ENCODE assay signal across 31 mouse cellular contexts in genomic region chr1:182905669-182906068, GRCm38 (mm10). TPM values are rescaled to one million over a fixed set of nuclear protein-coding genes. Genes with fewer than 3 reads are reported as not detected.
DNase-seq lines count a peak whose midpoint lies in the region; ATAC-seq and TF ChIP-seq lines count a peak whose summit lies in the region.
"Had no signal": no experiment of that assay in that cellular context is flagged by ENCODE, and none has a peak within 500 bp of the region (broad histone marks: within the 10 kb centered on the region; RNA-seq: fewer than 3 reads in every experiment).

No protein-coding gene starts in this region.

- no peak for ATAC-seq in heart, embryonic 11.5 days (replicated peaks; ENCODE audit: insufficient number of reproducible peaks, low FRiP score, low TSS enrichment)
- no peak for ATAC-seq in heart, embryonic 16.5 days (replicated peaks; ENCODE audit: extremely low read depth, insufficient read depth, low FRiP score)
- ATAC-seq in kidney, postnatal 0 days (replicated peaks; ENCODE audit: low FRiP score, low read depth), result no peak
- ATAC-seq: forebrain, embryonic 14.5 days had no signal

- 43% methylated on average over 3 of the region's 3 CpGs for WGBS in heart, embryonic 11.5 days (ENCODE audit: insufficient replicate concordance)
- WGBS in heart, embryonic 16.5 days, result 17% methylated on average over 3 of the region's 3 CpGs
- 72% methylated on average over 3 of the region's 3 CpGs for WGBS in kidney, postnatal 0 days

- H3K9ac ChIP-seq in heart, embryonic 11.5 days (ENCODE audit: low read depth, low read length), result peak overlapping the region; percentile 24; the same call in 1 of the 2 replicates
- no peak overlapping the region for H3K9ac ChIP-seq in heart, embryonic 16.5 days (ENCODE audit: low read length)
- no peak overlapping the region for H3K9ac ChIP-seq in kidney, postnatal 0 days (ENCODE audit: low read depth, low read length)
- H3K9ac ChIP-seq: hindbrain, embryonic 14.5 days; limb, embryonic 12.5 days; liver, embryonic 15.5 days; midbrain, embryonic 12.5 days; neural tube, embryonic 12.5 days had no signal

- TF ChIP-seq CTCF in kidney, postnatal 0 days (IDR thresholded peaks at IDR 0.05; ENCODE audit: low read depth), result no peak

- no peak for DNase-seq in heart, adult 18-20 months
- no peak for DNase-seq in heart, adult 8-10 months (ENCODE audit: low spot score)
- DNase-seq in kidney, postnatal 0 days (ENCODE audit: low spot score), result peak; percentile 38
- DNase-seq in kidney, postnatal 10 days, result no peak
- peak; percentile 41 for DNase-seq in adipocyte (ENCODE audit: low spot score)
- no peak for DNase-seq in testis, postnatal 14 days (ENCODE audit: low spot score)
- DNase-seq: adrenal gland, postnatal 10 days; cerebellum, adult 11 months; cerebellum, adult 9-10 months; cerebellum, postnatal 36 days; gastrocnemius, postnatal 14 days; kidney, adult 9 months; kidney, postnatal 36 days; lung, postnatal 14 days; right cerebral cortex, adult 18-20 months; spleen, adult 18-20 months; thymus, adult 2 months; thymus, postnatal 36 days had no signal

- peaks cover 33% of the 10 kb centered on the region for H3K4me1 ChIP-seq in heart, embryonic 11.5 days (ENCODE audit: control insufficient read depth, insufficient read depth, low read length)
- peaks cover 23% of the 10 kb centered on the region for H3K4me1 ChIP-seq in heart, embryonic 16.5 days (ENCODE audit: control insufficient read depth, insufficient read depth, low read length)
- peaks cover 11% of the 10 kb centered on the region; the same call in 1 of the 2 replicates for H3K4me1 ChIP-seq in kidney, postnatal 0 days (replicated peaks; ENCODE audit: insufficient read depth, low read length)

- H3K27ac ChIP-seq in heart, embryonic 11.5 days (ENCODE audit: low read depth, low read length), result peak overlapping the region; percentile 73
- peak overlapping the region; percentile 80 for H3K27ac ChIP-seq in heart, embryonic 16.5 days (ENCODE audit: low read length)
- H3K27ac ChIP-seq in kidney, postnatal 0 days, result no peak overlapping the region
- H3K27ac ChIP-seq: hindbrain, embryonic 14.5 days; layer of hippocampus, adult 2 months; left cerebral cortex, adult 2 months; limb, embryonic 12.5 days; liver, embryonic 15.5 days; midbrain, embryonic 12.5 days; neural tube, embryonic 12.5 days had no signal

- H3K36me3 ChIP-seq in heart, embryonic 11.5 days (ENCODE audit: control insufficient read depth, insufficient read depth, low read length), result no peaks in the 10 kb centered on the region
- H3K36me3 ChIP-seq in heart, embryonic 16.5 days (ENCODE audit: control insufficient read depth, insufficient read depth), result no peaks in the 10 kb centered on the region
- no peaks in the 10 kb centered on the region for H3K36me3 ChIP-seq in kidney, postnatal 0 days (ENCODE audit: insufficient read depth, low read length)
- H3K36me3 ChIP-seq: G1E; limb, embryonic 12.5 days; liver, embryonic 15.5 days; midbrain, embryonic 12.5 days; neural tube, embryonic 12.5 days had no signal

- H3K4me3 ChIP-seq in heart, embryonic 11.5 days (ENCODE audit: low read depth, low read length), result no peak overlapping the region
- H3K4me3 ChIP-seq in heart, embryonic 16.5 days (ENCODE audit: low read length), result no peak overlapping the region
- no peak overlapping the region for H3K4me3 ChIP-seq in kidney, postnatal 0 days (replicated peaks; ENCODE audit: low read depth, low read length)
- H3K4me3 ChIP-seq: layer of hippocampus, adult 2 months; left cerebral cortex, adult 2 months; limb, embryonic 12.5 days; liver, embryonic 15.5 days; megakaryocyte, embryonic 14.5 days; midbrain, embryonic 12.5 days; myocyte; neural tube, embryonic 12.5 days had no signal

- no peaks in the 10 kb centered on the region for H3K27me3 ChIP-seq in heart, embryonic 11.5 days (ENCODE audit: control insufficient read depth, insufficient read depth, low read length)
- H3K27me3 ChIP-seq in heart, embryonic 16.5 days (ENCODE audit: control insufficient read depth, insufficient read depth, low read length), result no peaks in the 10 kb centered on the region
- H3K27me3 ChIP-seq in kidney, postnatal 0 days (ENCODE audit: insufficient read depth, low read length), result no peaks in the 10 kb centered on the region
- H3K27me3 ChIP-seq: limb, embryonic 12.5 days; liver, embryonic 15.5 days; midbrain, embryonic 12.5 days; neural tube, embryonic 12.5 days had no signal

- no peak overlapping the region for H3K4me2 ChIP-seq in heart, embryonic 11.5 days
- no peak overlapping the region for H3K4me2 ChIP-seq in heart, embryonic 16.5 days (ENCODE audit: low read depth, low read length)
- H3K4me2 ChIP-seq in kidney, postnatal 0 days (ENCODE audit: low read length), result no peak overlapping the region
- H3K4me2 ChIP-seq: hindbrain, embryonic 14.5 days; limb, embryonic 12.5 days; liver, embryonic 15.5 days; midbrain, embryonic 12.5 days; neural tube, embryonic 12.5 days had no signal

- H3K9me3 ChIP-seq in heart, embryonic 11.5 days (replicated peaks; ENCODE audit: control insufficient read depth, low read length), result no peaks in the 10 kb centered on the region
- H3K9me3 ChIP-seq in heart, embryonic 16.5 days (replicated peaks; ENCODE audit: control insufficient read depth, low read length), result 0 out of 2 replicates have a peak, but pooled peaks cover 2% of the 10 kb centered on the region
- H3K9me3 ChIP-seq in kidney, postnatal 0 days (replicated peaks; ENCODE audit: low read length), result no peaks in the 10 kb centered on the region
- H3K9me3 ChIP-seq: limb, embryonic 12.5 days; liver, embryonic 15.5 days; midbrain, embryonic 12.5 days; neural tube, embryonic 12.5 days had no signal

RNA-seq across cellular contexts. Expression of gene Tlr5, which starts 48.9 kb away (rescaled TPM):
- 5.3 and 5.7 TPM in 2 replicates for polyA plus RNA-seq in heart, embryonic 11.5 days (2014; fragmentation: Nextera tagmentation; extraction: Ambion mirVana)
- 1 to 10 TPM; 1.0 to 1.8 TPM for total RNA-seq in heart, adult 18-20 months (2021)
- polyA plus RNA-seq in heart, embryonic 16.5 days (2015; fragmentation: Nextera tagmentation; extraction: Ambion mirVana), result 1.6 and 1.7 TPM in 2 replicates
- total RNA-seq in heart, adult 8-10 months (2022), result 1 to 10 TPM in 2 of 4 experiments, under 1 TPM in 2; 0.69 to 1.1 (median 0.99) TPM
- polyA plus RNA-seq in kidney, postnatal 0 days (2015; fragmentation: Nextera tagmentation; extraction: Ambion mirVana), result 0.74 and 1.2 TPM in 2 replicates
- polyA plus RNA-seq: G1E, myocyte had no signal

Comparison
In these comparisons a context has a peak if more than half of its experiments do, and no peak if none do; other contexts are left out.
1. DNase-seq: peak in kidney, postnatal 0 days (single experiment) and adipocyte (single experiment); none in heart, adult 18-20 months (0 of 2), heart, adult 8-10 months (single experiment), kidney, postnatal 10 days (single experiment) and testis, postnatal 14 days (single experiment).